Mouse (Mus musculus) heart, postnatal 10 days (tissue): ENCODE results near the gene Dmrtb1. TPM values are rescaled to one million over a fixed set of nuclear protein-coding genes. Genes with fewer than 3 reads are reported as not detected.

Source experiments
- DNase-seq, 2 experiments: peaks; one replicate each; pipeline ENCODE4 v3.0.0; 2021
- intact Hi-C: fragments of 180-260 bp; cut with DNase I; formaldehyde crosslinking; loops from one replicate; pipeline ENCODE4 v1.15.1; 2025
- total RNA-seq, 2 experiments: library from RNA; stranded (reverse); gene quantifications; 2 replicates each; pipeline ENCODE4 v1.2.3; 2021

The Dmrtb1 gene
- total RNA-seq, 2 experiments from 2014 or later: not detected

GRCm38 (mm10) chr4:107681099-107681849, 2.8 kb downstream of the Dmrtb1 start:
- no peak for DNase-seq
- intact Hi-C loops: loop anchor here (2.0 kb wide), 1 partner anchor 48 kb away; no protein-coding TSS in a partner anchor

DNA sequence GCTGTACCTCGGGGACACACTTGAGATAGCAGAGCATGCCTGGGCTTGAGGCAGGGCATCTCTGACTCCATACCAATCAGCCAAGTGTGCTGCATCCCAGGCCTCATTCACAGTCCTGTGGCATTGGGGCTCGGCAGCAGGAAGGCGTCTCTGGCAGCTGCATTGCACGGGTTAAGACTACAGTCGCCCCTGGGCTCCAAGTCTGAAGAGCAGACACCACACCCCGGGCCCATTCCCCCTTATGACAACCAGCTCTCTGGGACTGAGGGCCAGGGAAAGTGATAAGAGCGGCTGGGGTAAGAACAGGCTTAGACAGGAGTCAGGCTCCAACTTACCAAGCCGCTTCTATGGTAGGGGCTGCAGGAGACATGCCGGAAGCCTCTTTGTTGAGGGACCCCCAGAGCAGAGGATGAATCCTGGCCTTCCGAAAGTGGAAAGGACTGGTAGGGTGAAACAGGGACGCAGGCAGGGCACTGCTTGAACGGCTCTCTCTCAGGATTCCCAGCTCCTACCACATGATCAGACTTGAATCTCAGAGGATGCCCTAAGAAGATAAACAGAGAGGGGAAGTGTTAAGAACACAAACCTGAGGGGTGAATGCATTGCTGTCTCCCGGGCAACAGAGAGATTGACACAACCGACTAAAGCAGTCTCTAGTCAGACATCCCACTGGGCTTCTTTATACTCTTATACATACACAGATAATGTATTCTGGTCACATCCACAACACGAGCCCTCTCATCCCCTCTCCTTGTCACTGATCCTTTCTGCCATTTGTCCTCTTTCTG, 3.5 kb downstream of the Dmrtb1 start:
- DNase-seq: no peak
- intact Hi-C loops: loop anchor here (2.0 kb wide), 1 partner anchor 48 kb away; no protein-coding TSS in a partner anchor

DNA sequence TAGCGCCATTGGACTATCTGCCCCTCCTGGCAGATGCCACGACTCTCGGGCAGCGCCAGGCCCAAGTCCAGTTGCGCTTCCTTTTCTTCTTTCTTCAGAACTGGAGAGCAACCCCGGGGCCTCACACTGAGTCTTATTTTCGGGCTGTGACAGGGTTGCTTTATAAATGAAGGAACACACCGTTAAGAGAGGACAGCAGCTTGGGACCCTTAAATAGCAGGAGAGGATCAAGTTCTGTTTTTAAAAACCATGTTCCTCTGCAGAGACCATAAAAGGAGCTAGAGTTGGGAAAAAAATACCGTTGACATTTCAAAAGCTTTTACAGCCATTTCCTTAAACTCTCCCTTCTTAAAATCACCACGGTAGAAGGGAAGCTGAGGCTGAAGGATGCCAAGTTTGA, 8.4 kb downstream of the Dmrtb1 start:
- DNase-seq: no peak
- intact Hi-C loops: no loop called here

- intact Hi-C loops: no loop called here
- DNase-seq: no peak
Observed at GRCm38 (mm10) chr4:107674322-107674644, 9.7 kb downstream of the Dmrtb1 start.

DNA sequence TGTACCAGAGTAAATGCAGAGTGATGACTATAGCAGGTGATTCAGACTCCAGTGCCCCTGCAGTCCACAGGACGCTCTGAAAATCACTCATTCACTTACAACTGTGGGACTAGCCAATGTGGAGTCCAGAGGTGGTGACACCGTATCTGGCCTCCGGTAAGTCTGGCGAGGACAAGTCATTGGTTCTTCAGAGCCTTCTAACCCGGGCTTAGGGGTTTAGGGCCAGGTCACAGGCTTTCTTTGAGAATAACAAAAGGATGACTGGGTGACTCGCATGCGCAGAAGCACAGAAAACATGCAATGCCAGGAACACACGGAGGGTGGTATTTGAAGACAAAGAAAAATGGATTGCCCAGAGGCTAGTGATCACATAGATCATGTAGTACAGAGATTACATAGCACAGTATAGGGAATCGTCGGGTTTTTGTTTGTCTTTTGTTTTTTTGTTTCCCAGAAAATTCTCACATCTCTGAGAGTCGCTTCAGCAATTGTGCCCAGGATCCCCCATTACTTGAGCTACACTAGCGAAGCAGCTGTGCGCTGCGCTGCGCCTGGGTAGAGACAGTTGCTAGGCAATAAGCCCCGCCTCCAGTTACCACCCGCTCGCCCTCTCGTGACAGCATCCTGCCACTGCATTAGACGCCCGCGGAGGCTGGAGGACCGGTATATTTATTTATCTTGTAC, 10.2 kb downstream of the Dmrtb1 start:
- DNase-seq: peak; percentile 78 to 82
- intact Hi-C loops: no loop called here

- intact Hi-C loops: no loop called here
- DNase-seq: no peak
Observed at GRCm38 (mm10) chr4:107670731-107671130, 13.3 kb downstream of the Dmrtb1 start.

DNA sequence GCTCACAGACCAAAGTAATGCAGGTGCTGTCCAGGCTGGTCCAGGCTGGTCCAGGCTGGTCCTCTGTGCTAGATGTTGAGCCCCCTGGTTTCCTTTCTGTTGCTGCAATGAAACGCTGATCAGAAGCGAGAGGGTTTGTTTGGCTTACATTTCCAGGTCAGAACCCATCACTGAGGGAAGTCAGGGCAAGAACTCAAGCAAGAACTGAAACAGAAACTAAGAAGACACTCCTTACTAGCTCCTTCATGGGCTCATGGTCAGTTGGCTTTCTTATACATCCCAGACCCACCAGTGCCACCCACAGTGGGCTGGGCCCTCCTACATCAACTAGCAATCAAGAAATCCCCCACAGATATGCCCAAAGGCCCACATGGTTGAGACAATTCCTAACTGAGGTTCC, 15.5 kb downstream of the Dmrtb1 start:
- no peak for DNase-seq
- intact Hi-C loops: no loop called here

DNA sequence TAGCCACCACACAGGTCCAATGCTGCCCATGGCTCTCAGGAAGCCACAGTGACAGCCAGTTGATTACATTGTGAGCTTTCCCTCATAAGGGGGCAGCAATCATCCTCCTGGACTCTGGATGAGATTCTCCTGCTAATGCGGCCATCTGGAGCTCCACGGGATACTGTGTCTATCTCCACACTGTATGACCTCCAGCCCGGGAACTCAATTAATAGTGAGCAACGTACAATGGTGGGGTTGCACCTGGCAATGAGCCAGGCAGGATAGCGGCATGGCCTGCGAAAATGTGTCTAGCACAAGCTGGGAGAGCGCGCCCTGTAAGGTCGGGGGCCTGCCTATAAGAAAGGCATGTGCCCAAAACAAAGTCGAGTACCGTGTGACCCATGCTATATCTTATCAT, 23.4 kb downstream of the Dmrtb1 start:
- DNase-seq: no peak
- intact Hi-C loops: no loop called here

DNA sequence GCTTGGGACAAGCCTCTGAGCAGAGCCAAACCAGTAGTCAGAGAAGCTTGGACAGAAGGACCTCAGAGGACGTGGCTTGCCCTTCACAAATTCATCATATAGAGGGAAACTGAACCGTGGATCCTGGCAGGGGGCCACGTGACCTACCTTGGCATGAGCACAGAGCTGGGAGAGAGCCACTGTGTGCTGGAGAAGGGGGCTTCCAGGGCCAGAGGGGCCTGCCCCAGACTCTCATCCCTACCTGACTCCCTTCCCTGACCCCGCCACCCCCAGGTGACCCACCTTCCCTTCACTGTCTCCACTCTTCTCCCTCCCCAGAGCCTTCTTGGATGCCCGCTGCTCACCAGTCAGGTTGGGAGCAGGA, 30.8 kb downstream of the Dmrtb1 start:
- intact Hi-C loops: loop anchor here (1.0 to 10.0 kb wide), 3 partner anchors 168 to 286 kb away; partner anchors contain the start of gene Ndc1
- no peak for DNase-seq

DNA sequence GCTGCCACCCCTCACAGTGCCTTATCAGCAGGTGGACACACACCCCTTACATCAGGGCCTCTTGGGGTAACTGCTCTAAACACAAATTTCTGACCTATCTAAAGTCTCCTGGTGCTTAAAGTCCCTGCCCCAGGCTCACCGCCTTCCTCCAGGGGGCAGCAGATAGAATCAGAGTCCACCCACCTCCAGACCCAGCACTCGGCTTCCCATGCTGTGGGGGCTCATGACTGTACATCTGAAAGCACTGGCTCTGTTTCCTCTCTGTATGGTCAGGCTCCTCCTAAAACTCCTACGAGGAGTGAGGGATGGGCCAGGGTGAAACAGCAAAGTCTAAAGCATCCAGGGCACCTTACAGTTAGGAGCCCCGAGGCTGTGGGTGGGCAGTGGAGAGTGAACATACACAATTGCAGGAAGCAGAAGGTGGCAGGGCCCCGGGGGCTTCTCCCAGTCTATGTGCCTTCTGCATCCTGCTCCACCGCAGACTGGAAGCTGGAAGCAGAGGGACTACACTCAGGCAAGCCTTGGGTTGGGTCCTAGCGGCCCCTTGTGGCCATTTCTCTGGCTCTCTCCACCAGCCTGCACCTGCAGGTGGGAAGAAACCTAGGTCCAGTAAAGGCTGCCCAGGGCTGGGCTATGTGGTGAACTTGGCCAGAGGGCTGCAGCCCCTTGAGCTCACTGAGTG, 31.3 kb downstream of the Dmrtb1 start:
- intact Hi-C loops: loop anchor here (1.0 to 10.0 kb wide), 3 partner anchors 168 to 285 kb away; partner anchors contain the start of gene Ndc1
- DNase-seq: peak; percentile 82 to 88

DNA sequence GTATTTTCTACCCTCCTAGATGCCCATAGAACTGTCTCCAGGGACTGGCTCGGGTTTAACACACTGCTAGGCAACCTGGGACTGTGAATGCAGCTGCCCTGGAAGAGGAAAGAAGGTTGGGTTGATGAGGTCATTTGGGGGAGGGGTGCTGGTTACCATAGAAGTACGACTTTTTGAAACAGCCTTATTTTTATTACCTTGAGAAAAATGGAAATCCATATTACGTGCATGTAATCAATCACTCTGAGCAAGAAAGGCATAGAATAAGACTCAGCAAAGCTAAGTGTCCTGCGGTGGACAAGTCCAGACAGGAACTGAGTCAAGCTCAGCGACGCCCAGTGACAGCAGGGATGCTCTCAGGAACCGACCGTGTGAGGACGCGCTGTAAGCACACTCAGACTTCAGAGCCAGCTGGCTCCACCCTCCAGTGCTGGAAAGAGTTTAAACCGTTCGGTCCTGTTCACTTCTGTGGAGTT, 33.0 kb downstream of the Dmrtb1 start:
- intact Hi-C loops: loop anchor here (10.0 kb wide), 1 partner anchor 166 kb away; no protein-coding TSS in a partner anchor
- DNase-seq: no peak

- intact Hi-C loops: no loop called here
- no peak for DNase-seq
Observed at GRCm38 (mm10) chr4:107648959-107649485, 35.0 kb downstream of the Dmrtb1 start.

DNA sequence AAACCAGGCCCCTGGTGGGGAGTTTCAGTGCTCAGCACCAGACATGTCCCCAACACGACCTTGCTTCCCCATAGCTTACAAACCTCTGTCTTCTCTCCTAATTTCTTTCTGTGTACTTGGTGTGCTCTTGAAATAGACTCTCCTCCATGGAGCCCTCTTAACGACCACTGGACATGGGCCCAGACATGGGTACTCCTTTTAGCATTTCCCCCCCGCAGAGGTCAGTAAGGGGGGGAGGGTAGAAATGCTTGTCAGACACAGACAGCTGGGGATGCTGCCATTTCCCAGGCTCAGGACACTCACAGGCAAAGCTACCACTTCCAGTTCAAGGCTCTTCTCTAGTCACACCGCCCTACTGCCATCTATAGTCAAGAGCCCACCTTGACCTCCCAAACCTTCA, 42.4 kb downstream of the Dmrtb1 start:
- intact Hi-C loops: no loop called here

DNA sequence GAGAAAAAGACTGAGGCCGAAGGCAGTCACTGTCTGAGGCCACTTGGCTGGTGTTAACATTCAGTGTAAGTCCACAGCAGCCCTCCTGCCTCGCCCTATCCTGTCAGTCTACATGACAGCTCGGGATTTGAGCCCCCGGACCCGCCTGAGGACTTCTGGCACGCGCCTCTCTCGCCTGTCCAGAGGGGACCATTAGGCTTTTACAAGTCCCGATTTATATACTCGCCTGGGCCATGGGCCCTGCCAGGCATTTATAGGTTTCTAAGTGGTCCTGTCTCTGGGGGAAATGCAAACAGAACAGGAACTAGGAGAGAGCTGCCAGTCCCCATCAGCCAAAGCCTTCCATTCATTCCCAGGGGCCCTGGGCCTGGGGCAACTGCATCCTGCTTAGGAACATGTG, 45.7 kb downstream of the Dmrtb1 start:
- intact Hi-C loops: no loop called here
- DNase-seq: no peak

More for the DNA sequence above, 42.4 kb downstream of the Dmrtb1 start:
- peak in 1 of 2 experiments; percentile 10 for DNase-seq

- peak; percentile 20 to 40 for DNase-seq
- intact Hi-C loops: no loop called here
Observed at GRCm38 (mm10) chr4:107637670-107638069, 46.4 kb downstream of the Dmrtb1 start.

DNA sequence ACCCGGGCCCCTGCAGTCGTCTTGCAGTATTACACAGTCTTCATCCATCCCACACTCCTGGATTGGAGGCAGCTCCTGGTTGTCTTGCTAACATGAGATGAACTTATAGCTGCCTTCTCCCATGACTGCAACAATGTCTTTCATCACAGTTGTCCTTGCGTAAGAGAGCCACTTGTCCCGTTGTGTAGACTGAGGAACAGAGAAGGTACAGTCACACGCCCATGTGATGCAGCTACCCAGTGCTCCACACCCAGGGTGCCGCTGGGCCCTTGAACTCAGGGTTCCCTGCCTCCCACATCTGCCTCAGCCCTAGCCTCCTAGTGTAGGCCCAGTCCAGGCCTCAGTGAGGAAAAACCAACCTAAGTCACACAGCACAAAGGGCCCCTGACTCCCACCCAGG, 47.9 kb downstream of the Dmrtb1 start:
- intact Hi-C loops: no loop called here
- no peak for DNase-seq

GRCm38 (mm10) chr4:107634631-107635030, 49.4 kb downstream of the Dmrtb1 start:
- intact Hi-C loops: no loop called here
- DNase-seq: no peak

DNA sequence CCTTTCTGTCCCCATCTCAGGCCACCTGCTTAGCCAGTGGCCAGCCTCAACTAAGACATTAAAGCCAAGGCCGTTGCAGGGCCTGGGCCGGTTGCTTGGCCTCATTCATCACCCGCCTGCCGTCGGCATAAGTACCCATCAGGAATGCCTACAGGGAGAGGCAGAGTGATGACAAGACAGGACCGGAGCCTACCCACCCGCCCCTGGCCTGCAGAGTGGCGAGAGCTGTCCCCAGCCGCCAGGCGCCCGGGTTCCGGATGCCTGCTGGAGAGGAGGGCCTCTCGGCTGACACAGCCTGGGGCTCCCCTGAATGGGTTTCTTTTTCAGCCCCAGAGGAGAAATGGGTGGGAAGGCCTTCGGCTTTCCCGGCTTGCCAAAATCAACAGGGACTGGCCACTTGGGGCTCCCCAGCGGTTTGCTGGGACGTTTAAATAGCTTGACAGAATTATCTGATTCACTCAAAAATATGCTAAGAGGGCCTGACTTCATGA, 55.1 kb downstream of the Dmrtb1 start:
- peak; percentile 14 to 21 for DNase-seq
- intact Hi-C loops: no loop called here

DNA sequence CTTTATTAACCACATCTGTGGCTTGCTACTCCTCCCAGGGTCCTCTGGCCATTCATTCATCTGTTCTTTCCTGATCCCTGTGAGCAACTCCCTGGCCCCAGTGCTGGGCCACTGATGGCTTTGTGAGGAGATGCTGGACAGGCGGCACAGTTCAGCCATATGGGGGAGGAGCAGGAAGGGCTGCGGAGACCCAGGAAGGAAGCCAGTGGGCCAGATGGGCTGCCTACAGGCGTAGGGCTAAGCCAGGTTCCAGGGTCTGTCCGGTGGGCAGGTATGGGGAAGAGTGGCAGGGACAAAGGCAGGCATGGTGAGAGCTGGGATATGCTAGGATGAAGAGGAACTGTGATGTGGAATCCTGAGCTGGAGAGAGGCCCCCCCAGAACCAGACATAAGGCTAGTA, 55.8 kb downstream of the Dmrtb1 start:
- DNase-seq: no peak
- intact Hi-C loops: no loop called here
